Mouse (Mus musculus) limb, embryonic 10.5 days (tissue): ENCODE measurements at regions not wholly inside any gene's neighbourhood (a gene's known extent, or its start where the extent isn't known, plus 50 kb on each side); places are given as distances from the start of the nearest gene placed in this dataset.
"Not testable (repeated sequence)": the region's sequence is repeated elsewhere in the genome, so short reads cannot be mapped to it uniquely, and the experiment has no call there.

ENCODE experiments used
- DNase-seq: peaks from one replicate; pipeline ENCODE4 v3.0.0-alpha.2; 2017; ENCODE audit warnings: low spot score
- H3K27ac ChIP-seq: fragments of 300-500 bp; sonication (generic); 2 replicates; pipeline ENCODE4 v1.5.1; 2016; ENCODE audit warnings: mild to moderate bottlenecking
- H3K27me3 ChIP-seq: fragments of 300-500 bp; sonication (generic); 2 replicates; pipeline ENCODE4 v1.6.1; 2016; ENCODE audit warnings: low read depth, mild to moderate bottlenecking; ENCODE audit not compliant: poor library complexity, severe bottlenecking
- H3K36me3 ChIP-seq: fragments of 300-500 bp; sonication (generic); 2 replicates; pipeline ENCODE4 v1.6.1; 2016; ENCODE audit warnings: mild to moderate bottlenecking, moderate library complexity
- H3K4me1 ChIP-seq: fragments of 300-500 bp; sonication (generic); 2 replicates; pipeline ENCODE4 v1.6.1; 2016
- H3K4me3 ChIP-seq: fragments of 300-500 bp; sonication (generic); 2 replicates; pipeline ENCODE4 v1.5.1; 2016; ENCODE audit warnings: mild to moderate bottlenecking, moderate library complexity
- H3K9me3 ChIP-seq: fragments of 300-500 bp; sonication (generic); replicated peaks from 2 replicates; pipeline ENCODE4 v1.6.1; 2016; ENCODE audit warnings: mild to moderate bottlenecking
- WGBS: fragments of 180-500 bp; shearing (Covaris S2); methylation state at CpG from one replicate; pipeline ENCODE4 v1.1.7; 2016; 5-methylcytosine and 5-hydroxymethylcytosine counted together

DNA sequence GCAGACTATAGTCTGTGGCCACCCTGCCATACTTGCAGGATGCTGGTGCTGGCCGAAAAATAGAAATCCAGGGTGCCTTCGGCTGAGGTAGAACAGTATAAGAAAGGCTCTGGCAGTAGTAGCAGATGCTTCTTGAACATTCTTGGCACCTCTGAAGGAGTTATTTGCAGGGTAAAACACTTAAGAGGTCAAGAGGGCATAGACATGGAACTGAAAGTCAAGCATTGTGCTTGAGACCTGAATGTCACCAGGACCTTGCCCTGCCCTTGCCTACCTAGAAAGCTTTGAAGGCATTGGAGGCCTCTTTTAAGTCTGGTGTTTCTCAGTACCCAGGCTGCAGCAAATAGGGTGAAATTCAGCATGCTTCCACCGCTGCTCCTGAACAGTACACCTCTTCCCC lies 230.9 kb upstream of the Thrb start:
- Histone ChIP-seq H3K4me1 (peaks cover 8% of the 10 kb centered on the region; the same call in 1 of the 2 replicates), H3K4me3 (no peak overlapping the region), H3K27me3 (no peaks in the 10 kb centered on the region), H3K9me3 (no peaks in the 10 kb centered on the region), H3K27ac (no peak overlapping the region), H3K36me3 (no peaks in the 10 kb centered on the region)
- no peak for DNase-seq
- 92% methylated on average over 3 of the region's 3 CpGs for WGBS

DNA sequence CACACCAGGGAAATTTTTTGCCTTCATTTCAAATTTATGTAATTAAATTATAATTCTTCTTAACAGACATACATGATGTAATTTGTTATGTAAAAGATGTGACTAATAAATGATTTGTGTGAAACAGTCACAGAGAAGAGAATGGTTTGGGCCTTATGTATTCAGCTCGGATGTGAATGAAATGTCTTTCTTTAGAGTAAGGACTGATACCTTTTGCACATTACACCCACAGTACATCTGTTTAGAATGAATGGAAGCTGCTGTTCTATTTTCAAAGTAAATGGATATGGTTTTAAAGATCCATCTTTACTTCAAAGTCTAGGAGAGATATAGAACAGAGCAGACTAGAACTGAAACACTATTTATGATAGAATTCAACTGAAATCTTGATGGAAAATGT lies 226.7 kb upstream of the Thrb start:
- Histone ChIP-seq H3K4me1 (peaks cover 9% of the 10 kb centered on the region; the same call in 1 of the 2 replicates), H3K27ac (no peak overlapping the region), H3K36me3 (no peaks in the 10 kb centered on the region), H3K4me3 (no peak overlapping the region), H3K27me3 (no peaks in the 10 kb centered on the region), H3K9me3 (no peaks in the 10 kb centered on the region)
- no peak for DNase-seq
- WGBS = 88% methylated on average over 1 of the region's 1 CpGs

DNA sequence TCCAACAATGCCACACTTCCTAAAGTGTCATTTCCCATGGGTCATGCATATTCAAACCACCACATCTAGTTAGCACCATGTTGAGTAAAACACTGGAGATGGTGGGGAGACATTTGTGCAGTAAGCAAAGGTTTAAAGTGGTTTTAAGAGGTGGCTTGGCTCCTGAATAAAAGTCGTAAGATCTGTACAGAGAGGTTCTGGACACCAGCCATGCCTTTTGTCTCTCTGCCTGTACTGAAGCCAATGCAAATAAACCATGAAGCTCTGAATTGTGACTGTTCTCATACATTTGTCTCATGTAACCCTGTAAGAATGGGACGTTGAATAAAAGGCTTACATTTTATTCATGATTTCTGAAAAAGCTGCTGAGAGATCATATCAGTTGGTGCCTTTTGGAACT lies 202.1 kb upstream of the Thrb start:
- WGBS = 92% methylated on average over 2 of the region's 2 CpGs
- Histone ChIP-seq H3K27ac (no peak overlapping the region), H3K27me3 (no peaks in the 10 kb centered on the region), H3K36me3 (no peaks in the 10 kb centered on the region), H3K4me3 (no peak overlapping the region), H3K4me1 (no peaks in the 10 kb centered on the region), H3K9me3 (no peaks in the 10 kb centered on the region)
- no peak for DNase-seq

DNA sequence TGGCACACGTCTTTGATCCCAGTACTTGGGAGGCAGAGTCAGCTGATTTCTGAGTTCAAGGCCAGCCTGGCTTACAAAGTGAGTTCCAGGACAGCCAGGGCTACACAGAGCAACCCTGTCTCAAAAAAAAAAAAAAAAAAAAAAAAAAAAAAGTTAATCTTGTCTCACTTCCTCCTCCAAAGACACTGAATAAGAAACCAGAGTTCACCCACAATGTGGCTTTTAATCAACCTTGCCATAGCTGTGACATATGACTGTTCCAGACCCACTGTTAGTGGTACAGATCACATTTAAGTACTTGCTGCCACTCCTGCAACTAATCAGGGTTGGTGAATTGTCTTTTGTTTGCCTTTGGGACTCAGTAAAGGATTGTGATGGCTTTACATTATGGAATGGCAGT lies 181.1 kb upstream of the Thrb start:
- Histone ChIP-seq H3K27ac (no peak overlapping the region), H3K4me3 (no peak overlapping the region), H3K4me1 (no peaks in the 10 kb centered on the region), H3K9me3 (no peaks in the 10 kb centered on the region), H3K27me3 (no peaks in the 10 kb centered on the region), H3K36me3 (no peaks in the 10 kb centered on the region)
- DNase-seq = no peak
- WGBS = 91% methylated on average over 1 of the region's 1 CpGs

DNA sequence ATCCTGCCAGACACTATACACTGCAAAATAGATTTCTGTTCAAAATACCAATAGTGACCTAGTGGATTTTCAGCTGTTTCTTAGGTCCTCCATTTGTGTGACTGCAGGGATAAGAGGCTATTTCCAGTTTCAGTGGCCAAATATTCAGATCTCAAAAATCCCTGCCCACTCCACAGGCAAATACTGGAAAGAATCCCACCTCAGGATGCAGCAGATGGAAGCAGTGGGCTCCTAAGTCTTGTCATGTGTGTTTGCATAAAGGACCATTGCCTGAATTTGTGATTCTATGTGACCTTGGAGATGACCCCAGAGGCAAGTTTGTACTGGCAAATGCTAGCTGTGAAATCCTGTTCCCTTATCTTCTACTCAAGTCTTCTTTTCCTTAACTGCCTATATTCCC lies 175.2 kb upstream of the Thrb start:
- Histone ChIP-seq H3K27ac (no peak overlapping the region), H3K4me1 (no peaks in the 10 kb centered on the region), H3K36me3 (no peaks in the 10 kb centered on the region), H3K27me3 (no peaks in the 10 kb centered on the region), H3K9me3 (no peaks in the 10 kb centered on the region), H3K4me3 (no peak overlapping the region)
- no peak for DNase-seq

DNA sequence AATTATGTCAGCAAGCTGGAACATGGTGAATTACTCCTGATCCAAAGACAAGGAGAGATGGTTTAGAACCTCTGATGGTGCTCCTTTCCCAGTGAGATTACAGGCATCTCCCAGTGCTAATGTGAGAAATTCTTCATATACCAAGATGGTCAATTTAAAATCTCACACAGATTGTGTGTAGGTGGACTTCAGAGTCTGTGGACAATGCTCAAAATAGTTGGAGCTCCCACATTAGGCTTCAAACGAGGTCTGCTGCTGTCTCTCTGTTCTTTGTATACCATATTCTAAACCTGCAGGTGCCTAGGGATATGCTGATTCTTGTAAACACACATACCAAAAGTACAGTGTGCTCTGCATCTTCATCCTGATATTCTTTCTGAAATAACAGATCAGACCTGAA lies 146.3 kb upstream of the Thrb start:
- H3K4me1 ChIP-seq = no peaks in the 10 kb centered on the region
- H3K9me3 ChIP-seq = no peaks in the 10 kb centered on the region
- 53% methylated on average over 1 of the region's 1 CpGs for WGBS
- DNase-seq = no peak
- no peak overlapping the region for H3K27ac ChIP-seq
- no peaks in the 10 kb centered on the region for H3K27me3 ChIP-seq
- H3K4me3 ChIP-seq = no peak overlapping the region
- no peaks in the 10 kb centered on the region for H3K36me3 ChIP-seq

DNA sequence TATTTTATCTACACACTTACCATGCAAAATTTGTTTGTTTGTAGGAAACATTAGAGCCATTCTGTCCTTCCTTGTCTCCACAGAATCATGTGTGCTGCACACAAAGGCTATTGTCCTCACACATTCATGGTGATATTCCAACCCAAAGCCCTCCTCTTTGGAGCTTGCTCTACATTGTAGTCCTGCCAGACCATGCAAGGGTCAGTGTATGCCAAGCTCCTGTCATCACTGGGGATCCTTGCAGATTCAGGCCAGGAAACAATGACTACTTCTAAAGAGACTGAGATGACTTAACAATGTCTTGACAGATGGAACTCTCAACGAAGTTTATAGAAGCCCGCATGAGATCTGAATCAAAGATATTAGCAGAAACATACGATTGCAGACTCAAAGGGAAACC lies 137.4 kb upstream of the Thrb start:
- 85% methylated on average over 3 of the region's 3 CpGs for WGBS
- Histone ChIP-seq H3K27ac (no peak overlapping the region), H3K27me3 (no peaks in the 10 kb centered on the region), H3K4me1 (no peaks in the 10 kb centered on the region), H3K36me3 (no peaks in the 10 kb centered on the region), H3K9me3 (no peaks in the 10 kb centered on the region), H3K4me3 (no peak overlapping the region)
- no peak for DNase-seq

DNA sequence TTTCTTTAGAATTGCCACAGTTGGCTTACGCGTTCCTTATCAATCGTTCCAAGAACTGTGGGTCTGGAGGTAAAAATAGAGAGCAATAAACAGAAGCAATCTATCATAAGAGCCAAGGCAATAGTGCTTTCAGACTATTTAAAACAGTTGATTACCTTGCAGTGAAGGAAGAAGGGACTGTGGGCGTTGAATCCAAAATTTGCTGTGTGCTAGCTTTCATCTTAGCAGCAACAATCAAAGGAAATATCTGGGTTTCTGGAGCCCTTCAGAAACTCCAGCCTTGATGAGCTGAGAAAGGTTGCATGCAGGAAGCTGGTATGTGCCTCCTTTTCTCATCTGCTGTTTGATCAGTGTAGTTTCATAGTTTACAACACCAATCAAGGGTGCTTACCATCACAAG lies 136.1 kb upstream of the Thrb start:
- WGBS = 85% methylated on average over 4 of the region's 4 CpGs
- no peaks in the 10 kb centered on the region for H3K4me1 ChIP-seq
- H3K36me3 ChIP-seq = no peaks in the 10 kb centered on the region
- DNase-seq = no peak
- H3K9me3 ChIP-seq = no peaks in the 10 kb centered on the region
- H3K4me3 ChIP-seq = no peak overlapping the region
- H3K27ac ChIP-seq = no peak overlapping the region
- no peaks in the 10 kb centered on the region for H3K27me3 ChIP-seq

DNA sequence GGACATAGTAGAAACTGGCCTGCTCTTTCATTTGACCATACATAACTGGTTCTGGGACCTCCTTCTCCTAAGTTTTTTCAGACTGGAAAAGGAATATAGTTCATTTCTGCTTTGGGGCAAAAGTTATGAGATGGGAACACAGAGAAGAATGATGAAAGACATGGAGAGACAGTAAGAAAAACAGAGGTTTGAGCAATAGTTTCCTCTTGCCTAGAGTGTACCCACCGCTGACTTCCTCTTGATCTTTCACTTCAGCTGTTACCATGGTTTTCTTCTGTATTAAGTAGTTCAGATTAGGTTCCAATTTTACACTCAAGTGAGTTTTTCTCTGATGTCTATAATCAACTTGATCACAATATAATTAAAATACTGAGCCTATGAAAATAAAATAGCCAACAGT lies 120.7 kb upstream of the Thrb start:
- H3K9me3 ChIP-seq = no peaks in the 10 kb centered on the region
- H3K27ac ChIP-seq = no peak overlapping the region
- 90% methylated on average over 1 of the region's 1 CpGs for WGBS
- no peaks in the 10 kb centered on the region for H3K36me3 ChIP-seq
- H3K27me3 ChIP-seq = no peaks in the 10 kb centered on the region
- no peak overlapping the region for H3K4me3 ChIP-seq
- no peak for DNase-seq
- no peaks in the 10 kb centered on the region for H3K4me1 ChIP-seq

DNA sequence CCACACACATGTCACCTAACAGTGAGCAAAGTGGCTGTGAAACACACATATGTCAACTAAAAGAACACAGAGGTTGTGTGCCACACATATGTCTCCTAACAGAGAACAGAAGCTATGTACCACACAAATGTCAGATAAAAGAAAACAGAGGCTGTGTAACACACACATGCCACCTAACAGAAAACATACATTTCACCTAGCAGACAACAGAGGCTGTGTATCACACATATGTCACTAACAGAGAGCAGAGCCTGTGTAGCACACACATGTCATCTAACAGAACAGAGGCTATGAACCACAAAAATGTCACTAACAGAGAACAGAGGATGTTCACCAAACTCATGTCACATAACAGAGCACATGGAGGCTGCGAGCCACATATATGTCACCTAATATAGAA lies 103.6 kb upstream of the Thrb start:
- Histone ChIP-seq H3K9me3 (no peaks in the 10 kb centered on the region), H3K27ac (no peak overlapping the region), H3K36me3 (no peaks in the 10 kb centered on the region), H3K4me3 (no peak overlapping the region), H3K27me3 (no peaks in the 10 kb centered on the region), H3K4me1 (no peaks in the 10 kb centered on the region)
- WGBS = 94% methylated on average over 1 of the region's 1 CpGs
- no peak for DNase-seq

DNA sequence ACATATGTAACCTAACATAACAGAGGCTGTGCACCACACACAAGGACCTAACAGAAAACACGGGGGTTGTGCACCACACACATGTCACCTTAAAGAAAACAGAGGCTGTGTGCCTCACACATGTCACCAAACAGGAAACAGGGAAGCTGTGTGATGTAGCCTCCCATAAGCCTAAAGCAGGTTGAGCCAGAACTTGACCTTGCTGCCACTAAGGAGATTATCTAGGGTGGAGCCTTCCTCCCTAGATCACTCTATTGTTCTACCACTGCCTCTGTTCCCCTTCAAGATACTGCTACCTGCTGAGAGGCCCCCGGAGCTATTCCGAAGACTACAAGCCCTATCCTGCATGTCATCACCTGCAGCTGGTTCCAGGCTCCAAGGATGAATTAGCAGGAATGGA lies 100.1 kb upstream of the Thrb start:
- H3K4me1 ChIP-seq, H3K27me3 ChIP-seq, H3K4me3 ChIP-seq, H3K27ac ChIP-seq, H3K36me3 ChIP-seq, DNase-seq, H3K9me3 ChIP-seq: not testable (repeated sequence)
- WGBS = 69% methylated on average over 3 of the region's 3 CpGs

DNA sequence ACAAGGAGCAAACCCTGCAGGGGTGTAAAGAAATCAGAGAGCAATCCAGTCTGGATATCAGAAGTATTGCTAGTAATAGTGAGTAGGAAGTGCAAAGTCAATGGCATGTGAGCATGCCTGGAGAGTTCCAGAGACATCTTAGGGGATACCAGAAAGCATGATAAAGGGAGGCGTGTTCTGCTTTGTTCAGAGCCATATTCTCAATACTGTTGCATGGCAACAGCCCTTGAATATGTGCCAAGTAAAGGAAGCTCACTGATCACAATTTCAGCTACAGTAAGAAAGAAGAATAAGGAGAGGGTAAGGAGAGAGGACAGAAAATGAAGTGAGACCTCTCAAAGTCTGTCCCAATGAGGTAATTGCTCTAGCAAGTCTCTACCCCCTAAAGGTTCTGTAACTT lies 92.1 kb upstream of the Thrb start:
- Histone ChIP-seq H3K27ac (no peak overlapping the region), H3K36me3 (no peaks in the 10 kb centered on the region), H3K4me1 (no peaks in the 10 kb centered on the region), H3K4me3 (no peak overlapping the region), H3K27me3 (no peaks in the 10 kb centered on the region), H3K9me3 (no peaks in the 10 kb centered on the region)
- WGBS = 85% methylated on average over 1 of the region's 1 CpGs
- no peak for DNase-seq

DNA sequence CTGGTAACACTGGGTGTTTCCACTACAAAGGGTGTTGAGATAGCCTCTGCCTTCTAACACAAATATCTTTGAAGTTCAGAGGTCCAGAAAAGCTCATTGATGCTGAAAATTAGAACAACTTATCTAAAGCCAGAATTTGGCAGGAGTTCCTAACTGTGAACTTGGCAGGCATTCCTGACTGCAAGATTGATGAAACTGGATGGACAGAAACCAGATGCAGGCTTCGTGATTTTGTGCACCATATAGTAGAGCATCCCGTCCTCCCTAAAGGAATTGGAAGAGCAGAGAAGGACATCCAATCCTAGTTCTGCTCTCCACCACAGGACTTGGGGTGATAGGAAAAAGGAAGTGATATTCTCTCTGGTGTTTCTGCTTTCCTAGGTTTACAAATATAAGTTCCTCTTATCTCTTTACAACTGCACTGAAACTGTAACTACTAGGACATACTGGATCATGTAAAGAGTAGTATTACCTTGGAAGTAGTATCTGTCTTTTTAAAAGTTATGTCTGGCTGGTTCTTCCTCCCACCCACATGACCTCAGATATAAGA lies 90.9 kb upstream of the Thrb start:
- Histone ChIP-seq H3K4me1 (no peaks in the 10 kb centered on the region), H3K4me3 (no peak overlapping the region), H3K9me3 (no peaks in the 10 kb centered on the region), H3K36me3 (no peaks in the 10 kb centered on the region), H3K27ac (no peak overlapping the region), H3K27me3 (no peaks in the 10 kb centered on the region)
- DNase-seq = no peak
- WGBS = 77% methylated on average over 2 of the region's 2 CpGs

DNA sequence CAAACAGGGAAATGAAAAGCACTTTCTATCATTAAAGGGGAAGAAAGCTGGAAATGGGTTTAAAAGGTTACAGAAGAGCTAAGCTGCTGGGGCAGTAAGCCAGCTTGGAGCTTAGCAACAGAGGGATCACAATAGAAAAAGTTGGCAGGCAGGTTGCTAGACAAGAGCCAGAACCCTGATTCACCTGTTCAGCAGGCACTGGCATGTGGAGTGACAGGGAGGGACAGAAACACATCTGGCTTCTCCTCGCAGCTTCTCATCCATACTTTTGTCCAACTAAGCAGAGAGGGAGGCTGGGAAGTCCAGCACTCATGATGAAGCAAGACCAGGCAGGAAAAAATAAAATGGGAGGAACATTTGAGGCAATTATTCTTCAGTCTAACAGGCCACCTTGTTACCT lies 81.3 kb upstream of the Thrb start:
- H3K27me3 ChIP-seq = no peaks in the 10 kb centered on the region
- 89% methylated on average over 1 of the region's 1 CpGs for WGBS
- H3K27ac ChIP-seq = no peak overlapping the region
- H3K9me3 ChIP-seq = no peaks in the 10 kb centered on the region
- no peak for DNase-seq
- H3K4me1 ChIP-seq = no peaks in the 10 kb centered on the region
- no peaks in the 10 kb centered on the region for H3K36me3 ChIP-seq
- H3K4me3 ChIP-seq = no peak overlapping the region
